Mouse (Mus musculus) thymus, adult 18-20 months (tissue): ENCODE results near the gene Ripply1.
"Not testable (repeated sequence)": the region's sequence is repeated elsewhere in the genome, so short reads cannot be mapped to it uniquely, and the experiment has no call there.

ENCODE experiments used
- DNase-seq, 2 experiments: peaks; one replicate each; pipeline ENCODE4 v3.0.0; 2022; ENCODE audit warnings: mixed read lengths in 2 of 2

Ripply1 gene

GRCm38 (mm10) chrX:139779401-139779800 is 2.8 kb downstream of the Ripply1 start:
- DNase-seq: no peak

DNA sequence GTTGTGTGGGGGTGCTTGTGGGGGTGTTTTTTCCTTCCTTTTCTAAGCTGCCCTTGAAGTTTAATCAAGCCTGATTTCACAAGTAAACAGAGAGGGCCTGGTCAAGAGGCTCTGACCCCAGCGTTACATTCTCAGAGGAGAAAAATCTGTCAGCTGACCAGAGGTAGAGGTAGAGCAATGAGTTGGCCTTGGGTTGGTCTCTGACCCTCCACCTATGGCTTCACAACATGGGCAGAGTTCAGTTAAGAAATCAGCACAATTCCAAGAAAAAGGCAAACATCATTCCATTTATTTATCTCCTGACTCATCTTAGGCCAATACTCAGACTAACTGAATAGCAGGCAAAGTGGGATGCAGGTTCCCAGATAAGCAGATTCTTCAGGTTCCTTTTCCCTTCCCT is 3.3 kb downstream of the Ripply1 start:
- DNase-seq: no peak

DNA sequence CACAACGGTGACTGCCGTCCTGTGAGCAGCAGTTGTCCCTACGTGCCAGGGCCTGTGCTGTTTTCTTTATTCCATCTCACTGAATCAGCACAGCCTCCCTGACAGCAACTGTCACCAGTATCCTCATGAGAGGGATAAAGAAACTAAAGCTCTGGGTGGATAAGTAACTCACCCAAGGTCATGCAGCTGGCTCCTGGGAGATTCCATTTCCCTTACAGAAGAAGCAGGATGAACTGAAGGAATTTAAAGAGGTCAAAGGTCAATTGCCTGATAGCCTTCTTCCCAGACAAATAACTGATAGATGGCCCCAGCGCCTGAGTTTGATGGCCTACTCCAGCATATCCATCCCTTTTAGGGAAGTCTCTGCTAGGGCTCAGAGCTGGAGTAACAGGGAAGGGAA is 4.8 kb downstream of the Ripply1 start:
- no peak for DNase-seq

GRCm38 (mm10) chrX:139775084-139775612 is 7.0 kb downstream of the Ripply1 start:
- no peak for DNase-seq

- DNase-seq: no peak
These were observed 7.7 kb downstream of the Ripply1 start for GRCm38 (mm10) chrX:139774309-139775083.

DNA sequence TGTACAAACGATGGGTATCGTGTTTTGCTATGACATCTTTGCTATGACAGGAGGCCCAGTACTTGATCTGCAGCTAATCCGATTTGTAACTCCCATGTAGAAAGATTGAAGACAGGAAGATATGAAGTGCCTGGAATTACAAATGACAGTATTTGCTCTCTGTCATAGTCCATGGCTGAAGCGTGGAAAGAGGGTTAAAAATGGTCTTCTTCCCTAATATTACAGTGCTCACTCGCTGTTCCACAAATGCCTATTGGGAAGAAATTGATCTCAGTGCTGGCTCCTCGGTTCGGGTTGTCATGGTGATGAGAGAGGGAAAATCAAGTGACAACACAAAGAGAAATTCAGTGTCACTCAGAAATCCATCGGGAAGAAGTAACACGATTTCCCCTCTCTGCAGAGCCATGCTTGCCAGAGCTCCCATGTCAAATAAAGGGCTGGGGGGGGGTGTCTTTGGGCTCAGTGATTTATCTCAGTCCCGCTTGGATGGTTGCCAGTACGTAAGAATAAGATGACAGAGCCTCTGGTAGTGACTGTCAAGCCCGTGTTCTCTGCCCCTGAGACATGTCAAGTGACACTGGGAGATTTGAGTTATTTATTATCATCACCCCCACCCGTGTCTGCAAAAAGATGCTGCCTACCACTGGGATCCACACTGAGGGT is 12.0 kb downstream of the Ripply1 start:
- no peak for DNase-seq

DNA sequence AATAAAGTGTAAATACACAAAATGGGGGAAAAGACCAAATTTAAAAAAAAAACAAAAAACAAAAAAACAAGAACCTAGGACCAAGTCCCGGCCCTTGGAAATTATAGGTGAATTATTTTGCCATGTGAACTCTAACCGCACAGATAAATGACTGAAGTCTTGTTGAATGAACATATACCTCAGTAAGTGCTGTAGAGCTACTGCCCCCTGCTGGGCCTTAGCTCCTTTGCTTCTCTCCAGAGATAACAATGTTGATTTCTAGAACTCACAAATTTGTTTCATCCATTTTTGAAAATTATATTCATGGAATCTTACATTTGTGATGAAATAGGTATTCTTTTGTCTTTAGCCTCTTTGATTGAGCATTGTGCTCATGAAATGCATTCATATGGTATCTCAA is 19.6 kb downstream of the Ripply1 start:
- DNase-seq: no peak

GRCm38 (mm10) chrX:139758634-139759033 is 23.5 kb downstream of the Ripply1 start:
- not testable (repeated sequence) for DNase-seq

DNA sequence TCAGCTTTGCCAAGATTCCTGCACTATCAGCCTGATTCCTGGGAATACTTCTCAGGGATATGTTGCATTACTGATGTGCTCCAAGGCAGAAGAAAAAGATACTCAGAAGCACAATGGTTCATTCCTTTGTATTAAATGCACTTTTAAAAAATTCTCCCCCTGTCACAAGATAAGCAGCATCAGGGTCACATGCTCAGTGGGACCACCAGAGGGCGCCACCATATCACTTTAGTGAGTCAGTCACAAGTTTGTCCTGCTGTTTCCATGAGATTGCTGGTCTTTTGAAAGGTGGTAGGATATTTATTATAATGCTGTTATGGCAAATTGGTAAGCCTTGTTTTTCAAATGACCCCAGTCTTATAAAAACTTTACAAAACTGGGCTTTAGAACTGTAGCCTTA is 30.3 kb downstream of the Ripply1 start:
- no peak for DNase-seq

- DNase-seq: no peak
These were observed 45.1 kb downstream of the Ripply1 start for GRCm38 (mm10) chrX:139737066-139737465.

- DNase-seq: no peak
These were observed 51.6 kb downstream of the Ripply1 start for GRCm38 (mm10) chrX:139730541-139730940.
